ENCODE assay signal across 11 mouse cellular contexts in genomic region chr9:77439371-77439770, GRCm38 (mm10).
A peak's percentile ranks its signal among the peaks of the same experiment; 100 is the strongest.
DNase-seq lines count a peak whose midpoint lies in the region; ATAC-seq and TF ChIP-seq lines count a peak whose summit lies in the region.
"Had no signal": no experiment of that assay in that cellular context is flagged by ENCODE, and none has a peak within 500 bp of the region (broad histone marks: within the 10 kb centered on the region; RNA-seq: fewer than 3 reads in every experiment).

No protein-coding gene starts in this region.

- H3K4me2 ChIP-seq in forebrain, embryonic 11.5 days (ENCODE audit: low read depth, low read length, severe bottlenecking), result no peak overlapping the region
- H3K4me2 ChIP-seq in lung, embryonic 14.5 days, result peak overlapping the region; percentile 10; the same call in 1 of the 2 replicates
- H3K4me2 ChIP-seq in forebrain, embryonic 14.5 days (ENCODE audit: low read length), result no peak overlapping the region
- no peak overlapping the region for H3K4me2 ChIP-seq in midbrain, embryonic 15.5 days
- H3K4me2 ChIP-seq: neural tube, embryonic 12.5 days had no signal

- 0 out of 2 replicates have a peak, but pooled peaks have one; percentile 11 for ATAC-seq in forebrain, embryonic 11.5 days (replicated peaks; ENCODE audit: low FRiP score)
- ATAC-seq in lung, embryonic 14.5 days (ENCODE audit: insufficient read depth), result peak; percentile 30; the same call in 1 of the 2 replicates
- peak; percentile 14; the same call in 1 of the 2 replicates for ATAC-seq in forebrain, embryonic 14.5 days
- ATAC-seq in midbrain, embryonic 15.5 days (replicated peaks), result no peak
- ATAC-seq: intestine, embryonic 16.5 days had no signal

- H3K9ac ChIP-seq in forebrain, embryonic 11.5 days (ENCODE audit: low read length), result no peak overlapping the region
- H3K9ac ChIP-seq in lung, embryonic 14.5 days, result no peak overlapping the region
- no peak overlapping the region for H3K9ac ChIP-seq in forebrain, embryonic 14.5 days (ENCODE audit: low read length)
- H3K9ac ChIP-seq in midbrain, embryonic 15.5 days, result no peak overlapping the region
- H3K9ac ChIP-seq: neural tube, embryonic 12.5 days had no signal

- DNase-seq in forebrain, embryonic 11.5 days (ENCODE audit: low spot score), result no peak
- DNase-seq in forebrain, embryonic 10.5 days (ENCODE audit: extremely low spot score, low spot score), result no peak
- no peak for DNase-seq in lung, embryonic 14.5 days
- no peak for DNase-seq in lung, postnatal 14 days
- no peak for DNase-seq in forebrain, embryonic 14.5 days (ENCODE audit: low spot score)
- no peak for DNase-seq in spleen, adult 12 weeks (ENCODE audit: low spot score)
- no peak for DNase-seq in left cerebral cortex, adult 18-20 months (ENCODE audit: low spot score in 2 of 2)
- DNase-seq: cerebellum, adult 18-20 months had no signal

- no peaks in the 10 kb centered on the region for H3K9me3 ChIP-seq in forebrain, embryonic 11.5 days (ENCODE audit: control insufficient read depth, low read length)
- H3K9me3 ChIP-seq in forebrain, embryonic 10.5 days, result no peaks in the 10 kb centered on the region
- no peaks in the 10 kb centered on the region for H3K9me3 ChIP-seq in lung, embryonic 14.5 days (ENCODE audit: low read depth, low read length)
- no peaks in the 10 kb centered on the region for H3K9me3 ChIP-seq in forebrain, embryonic 14.5 days (replicated peaks; ENCODE audit: control insufficient read depth, low read length)
- H3K9me3 ChIP-seq in midbrain, embryonic 15.5 days, result no peaks in the 10 kb centered on the region
- H3K9me3 ChIP-seq: neural tube, embryonic 12.5 days had no signal

- no peaks in the 10 kb centered on the region for H3K4me1 ChIP-seq in forebrain, embryonic 11.5 days (replicated peaks; ENCODE audit: control insufficient read depth, insufficient read depth, low read length)
- peaks cover 4% of the 10 kb centered on the region; the same call in 1 of the 2 replicates for H3K4me1 ChIP-seq in forebrain, embryonic 10.5 days
- 0 out of 2 replicates have a peak, but pooled peaks cover 4% of the 10 kb centered on the region for H3K4me1 ChIP-seq in lung, embryonic 14.5 days (ENCODE audit: insufficient read depth)
- peaks cover 12% of the 10 kb centered on the region for H3K4me1 ChIP-seq in forebrain, embryonic 14.5 days (ENCODE audit: control insufficient read depth, insufficient read depth, low read length)
- peaks cover 7% of the 10 kb centered on the region for H3K4me1 ChIP-seq in midbrain, embryonic 15.5 days

- no peak overlapping the region; the same call in 1 of the 2 replicates for H3K27ac ChIP-seq in forebrain, embryonic 11.5 days (ENCODE audit: low read depth, low read length)
- no peak overlapping the region for H3K27ac ChIP-seq in forebrain, embryonic 10.5 days
- H3K27ac ChIP-seq in lung, embryonic 14.5 days (ENCODE audit: low read depth), result peak overlapping the region; percentile 42; the same call in 1 of the 2 replicates
- H3K27ac ChIP-seq in forebrain, embryonic 14.5 days (ENCODE audit: low read depth, low read length), result peak overlapping the region; percentile 61; the same call in 1 of the 2 replicates
- peak overlapping the region; percentile 63 for H3K27ac ChIP-seq in midbrain, embryonic 15.5 days
- H3K27ac ChIP-seq: neural tube, embryonic 12.5 days had no signal

- no peaks in the 10 kb centered on the region for H3K36me3 ChIP-seq in forebrain, embryonic 11.5 days (ENCODE audit: control insufficient read depth, insufficient read depth, low read length)
- H3K36me3 ChIP-seq in forebrain, embryonic 10.5 days (replicated peaks), result peaks cover 59% of the 10 kb centered on the region
- H3K36me3 ChIP-seq in lung, embryonic 14.5 days (ENCODE audit: insufficient read depth), result no peaks in the 10 kb centered on the region
- peaks cover 16% of the 10 kb centered on the region; the same call in 1 of the 2 replicates for H3K36me3 ChIP-seq in forebrain, embryonic 14.5 days (ENCODE audit: control insufficient read depth, insufficient read depth, low read length)
- H3K36me3 ChIP-seq in midbrain, embryonic 15.5 days (replicated peaks), result no peaks in the 10 kb centered on the region

- no peaks in the 10 kb centered on the region for H3K27me3 ChIP-seq in forebrain, embryonic 11.5 days (ENCODE audit: control insufficient read depth, insufficient read depth, low read length)
- no peaks in the 10 kb centered on the region for H3K27me3 ChIP-seq in forebrain, embryonic 10.5 days (ENCODE audit: poor library complexity, severe bottlenecking)
- no peaks in the 10 kb centered on the region for H3K27me3 ChIP-seq in lung, embryonic 14.5 days (ENCODE audit: insufficient read depth, low read length)
- H3K27me3 ChIP-seq in forebrain, embryonic 14.5 days (replicated peaks; ENCODE audit: control insufficient read depth, insufficient read depth, low read length), result no peaks in the 10 kb centered on the region
- no peaks in the 10 kb centered on the region for H3K27me3 ChIP-seq in midbrain, embryonic 15.5 days (replicated peaks)
- H3K27me3 ChIP-seq: neural tube, embryonic 12.5 days had no signal

- 88% methylated on average over 6 of the region's 6 CpGs for WGBS in forebrain, embryonic 11.5 days
- 90% methylated on average over 6 of the region's 6 CpGs for WGBS in forebrain, embryonic 10.5 days
- 50% methylated on average over 6 of the region's 6 CpGs for WGBS in lung, embryonic 14.5 days
- 91% methylated on average over 6 of the region's 6 CpGs for WGBS in forebrain, embryonic 14.5 days
- WGBS in midbrain, embryonic 15.5 days, result 87% methylated on average over 6 of the region's 6 CpGs

- no peak overlapping the region for H3K4me3 ChIP-seq in forebrain, embryonic 11.5 days (ENCODE audit: low read depth, low read length)
- no peak overlapping the region for H3K4me3 ChIP-seq in forebrain, embryonic 10.5 days
- no peak overlapping the region for H3K4me3 ChIP-seq in lung, embryonic 14.5 days (ENCODE audit: low read depth, low read length)
- H3K4me3 ChIP-seq in forebrain, embryonic 14.5 days (ENCODE audit: low read depth, low read length), result no peak overlapping the region
- H3K4me3 ChIP-seq in midbrain, embryonic 15.5 days, result no peak overlapping the region
- H3K4me3 ChIP-seq: neural tube, embryonic 12.5 days had no signal

- TF ChIP-seq CTCF in lung, embryonic 14.5 days (IDR thresholded peaks at IDR 0.05; ENCODE audit: low read depth), result no peak

Comparison
In these comparisons a context has a peak if more than half of its experiments do, and no peak if none do; other contexts are left out.
1. H3K27ac ChIP-seq: peak in lung, embryonic 14.5 days (single experiment), forebrain, embryonic 14.5 days (single experiment) and midbrain, embryonic 15.5 days (single experiment); none in forebrain, embryonic 11.5 days (single experiment) and forebrain, embryonic 10.5 days (single experiment).